Mouse (Mus musculus): Measurements from ENCODE around the gene Trmt61a. TPM values are rescaled to one million over a fixed set of nuclear protein-coding genes. Genes with fewer than 3 reads are reported as not detected.
"Not testable (repeated sequence)": the region's sequence is repeated elsewhere in the genome, so short reads cannot be mapped to it uniquely, and the experiment has no call there.

Gene Trmt61a
- polyA plus RNA-seq, 1 experiment = 2.4 TPM

DNA sequence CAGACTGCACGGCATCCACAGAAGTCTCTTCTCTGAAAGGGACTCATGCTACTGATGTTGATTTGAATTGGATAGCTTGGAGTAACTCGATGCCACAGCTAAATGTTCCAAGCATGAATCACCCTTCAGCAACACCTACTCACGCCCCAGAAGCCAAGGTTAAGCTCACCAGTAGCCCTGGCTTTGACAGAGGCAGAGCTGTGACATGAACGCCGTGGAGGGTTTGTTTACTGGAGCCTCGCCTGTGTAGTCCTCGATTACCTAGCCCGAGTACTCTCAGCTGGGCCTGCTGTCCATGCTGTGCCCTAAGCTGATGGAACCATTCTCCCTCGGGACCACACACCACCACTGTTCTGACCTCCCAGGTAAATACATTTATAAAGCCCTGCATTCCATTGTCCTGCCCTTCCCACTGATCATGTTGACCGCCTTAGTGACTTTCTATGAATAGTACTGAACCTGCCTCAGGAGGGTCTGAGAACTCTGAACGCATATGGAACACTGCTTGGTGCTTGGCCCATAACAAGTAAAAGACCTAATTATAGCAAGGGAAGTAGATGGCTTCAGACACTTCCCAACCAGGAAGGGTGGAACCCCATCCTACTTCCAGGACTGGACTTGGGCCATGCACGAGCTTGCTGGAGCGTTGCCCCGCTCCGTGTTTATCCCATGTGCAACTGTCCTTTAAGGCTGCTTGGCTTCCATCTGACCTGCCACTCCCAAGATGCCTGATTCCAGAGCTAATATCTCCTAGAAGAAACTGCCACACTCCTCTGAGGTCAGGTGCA, 27.5 kb downstream of the Trmt61a start:
- no peaks in the 10 kb centered on the region; the same call in 1 of the 2 replicates for H3K4me1 ChIP-seq (ENCODE audit: control insufficient read depth, insufficient read depth, low read length)
- H3K27ac ChIP-seq (ENCODE audit: insufficient read depth, low read depth, low read length) = no peak overlapping the region
- H3K4me3 ChIP-seq (ENCODE audit: insufficient read depth, low read length) = no peak overlapping the region
- TF ChIP-seq POLR2A (IDR thresholded peaks at IDR 0.05; ENCODE audit: borderline replicate concordance, low read depth, low read length) = no peak
- no peak for TF ChIP-seq CTCF (IDR thresholded peaks at IDR 0.05; ENCODE audit: low read depth, low read length)

DNA sequence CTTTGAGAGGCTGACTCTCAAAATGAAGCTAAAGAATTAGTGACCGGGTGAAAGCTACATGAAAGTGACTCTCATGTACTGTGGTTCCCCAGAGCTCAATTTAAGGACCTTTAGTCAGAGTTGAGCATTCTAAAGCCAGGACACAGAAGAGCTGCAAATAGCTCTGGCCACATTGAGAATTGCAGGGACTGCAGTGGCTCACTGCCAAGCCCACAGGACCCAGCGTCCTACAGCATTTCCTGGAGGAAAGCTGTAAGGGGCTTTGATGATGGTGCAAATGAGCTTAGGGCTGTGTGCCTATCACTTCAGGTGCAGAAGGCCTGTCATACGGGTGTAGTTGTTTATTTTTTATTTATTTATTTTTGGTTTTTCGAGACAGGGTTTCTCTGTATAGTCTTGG, 30.3 kb downstream of the Trmt61a start:
- Histone ChIP-seq H3K4me1 (ENCODE audit: control insufficient read depth, insufficient read depth, low read length) (peaks cover 6% of the 10 kb centered on the region; the same call in 1 of the 2 replicates), H3K27ac (ENCODE audit: insufficient read depth, low read depth, low read length) (no peak overlapping the region), H3K4me3 (ENCODE audit: insufficient read depth, low read length) (no peak overlapping the region)
- no peak for TF ChIP-seq CTCF (IDR thresholded peaks at IDR 0.05; ENCODE audit: low read depth, low read length)
- no peak for TF ChIP-seq POLR2A (IDR thresholded peaks at IDR 0.05; ENCODE audit: borderline replicate concordance, low read depth, low read length)

DNA sequence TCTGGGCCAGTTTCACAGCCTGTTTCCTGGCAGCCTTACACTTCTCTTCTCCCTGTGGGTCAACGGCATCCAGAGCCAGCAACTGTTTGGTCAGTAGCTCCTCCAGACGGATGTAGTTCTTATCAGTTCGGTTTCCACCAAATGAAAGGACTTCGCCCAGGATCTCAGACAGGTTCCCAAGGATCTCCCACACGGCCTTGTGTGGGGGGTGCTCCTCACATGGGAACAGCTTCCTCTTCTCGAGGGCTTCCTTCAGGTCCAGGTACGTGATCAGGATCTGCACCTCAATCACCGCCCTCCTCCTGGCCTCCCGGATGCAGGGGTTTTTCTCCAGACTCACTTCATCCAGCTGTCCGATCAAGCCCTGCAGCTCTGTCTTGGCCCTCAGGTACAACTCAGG, 32.2 kb downstream of the Trmt61a start:
- no peak overlapping the region for H3K27ac ChIP-seq (ENCODE audit: insufficient read depth, low read depth, low read length)
- peaks cover 13% of the 10 kb centered on the region for H3K4me1 ChIP-seq (ENCODE audit: control insufficient read depth, insufficient read depth, low read length)
- TF ChIP-seq CTCF (IDR thresholded peaks at IDR 0.05; ENCODE audit: low read depth, low read length) (no peak), POLR2A (IDR thresholded peaks at IDR 0.05; ENCODE audit: borderline replicate concordance, low read depth, low read length) (no peak)
- H3K4me3 ChIP-seq (ENCODE audit: insufficient read depth, low read length) = no peak overlapping the region

DNA sequence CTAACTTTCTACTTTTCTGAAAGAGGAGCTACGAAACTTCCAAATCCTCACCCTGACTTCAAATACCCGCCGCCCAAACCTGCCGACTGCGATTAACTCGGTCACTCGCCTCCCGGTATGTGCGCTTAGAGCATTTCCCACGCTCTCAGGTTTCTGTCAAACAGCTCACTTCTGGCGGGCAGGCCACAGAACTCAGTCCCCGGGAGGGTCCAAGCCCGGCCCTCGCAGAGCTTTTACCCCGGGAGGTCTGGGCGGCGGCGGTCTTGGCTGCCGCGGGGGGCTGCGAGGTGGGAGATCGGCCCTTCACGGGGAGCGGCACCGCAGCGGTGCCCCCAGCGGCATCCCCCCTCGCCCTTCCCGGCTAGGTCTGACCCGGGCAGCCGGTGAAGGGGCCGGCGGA, 34.6 kb downstream of the Trmt61a start:
- Histone ChIP-seq H3K27ac (ENCODE audit: insufficient read depth, low read depth, low read length) (peak overlapping the region; percentile 43; the same call in 1 of the 2 replicates), H3K4me3 (ENCODE audit: insufficient read depth, low read length) (peak overlapping the region; percentile 99), H3K4me1 (ENCODE audit: control insufficient read depth, insufficient read depth, low read length) (peaks cover 13% of the 10 kb centered on the region)
- TF ChIP-seq CTCF (IDR thresholded peaks at IDR 0.05; ENCODE audit: low read depth, low read length) (no peak), POLR2A (IDR thresholded peaks at IDR 0.05; ENCODE audit: borderline replicate concordance, low read depth, low read length) (no peak)

DNA sequence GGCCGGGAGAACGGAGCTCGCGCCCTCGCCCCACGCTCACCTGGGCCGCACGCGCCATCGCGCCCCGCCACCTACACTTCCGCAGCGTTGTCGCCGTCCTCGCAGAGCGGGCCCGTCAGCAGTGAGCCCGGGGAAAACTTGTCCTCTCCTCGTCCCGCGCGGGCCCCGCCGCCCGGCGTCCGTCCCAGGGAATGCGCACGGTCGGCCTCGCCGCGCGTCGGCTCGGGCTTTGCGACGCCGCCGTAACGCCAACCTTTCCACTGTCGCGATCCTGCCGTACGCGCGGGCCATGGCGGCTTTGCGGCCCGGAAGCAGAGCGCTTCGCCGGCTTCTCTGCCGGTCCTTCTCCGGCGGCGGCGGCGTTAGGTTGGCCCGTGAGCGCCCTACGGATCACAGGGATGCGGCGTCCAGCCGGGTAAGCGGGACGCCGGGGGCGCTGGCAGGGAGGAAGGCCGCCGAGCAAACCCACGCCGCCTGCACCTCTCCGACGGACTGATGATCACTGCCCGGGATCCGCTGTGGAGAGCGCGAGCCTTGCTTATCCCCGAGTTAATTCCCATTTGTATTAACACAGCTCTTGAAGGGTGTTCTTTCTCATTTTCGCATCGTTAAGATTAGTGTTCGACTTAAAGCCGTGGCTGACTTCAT, 35.2 kb downstream of the Trmt61a start, which contains the start of the genes Bag5 and Apopt1:
Bag5 (minus strand) TSS at position 254 of the 648 bp plus-strand sequence.
Apopt1 (plus strand) TSS at position 258 of the 648 bp plus-strand sequence.
- H3K4me3 ChIP-seq (ENCODE audit: insufficient read depth, low read length) = peak within 1 kb of the TSS; percentile 99
- peak within 1 kb of the TSS; percentile 50 for H3K27ac ChIP-seq (ENCODE audit: insufficient read depth, low read depth, low read length)
- peaks cover 13% of the 10 kb centered on the region for H3K4me1 ChIP-seq (ENCODE audit: control insufficient read depth, insufficient read depth, low read length)
- TF ChIP-seq POLR2A (IDR thresholded peaks at IDR 0.05; ENCODE audit: borderline replicate concordance, low read depth, low read length) (no peak), CTCF (IDR thresholded peaks at IDR 0.05; ENCODE audit: low read depth, low read length) (no peak)

DNA sequence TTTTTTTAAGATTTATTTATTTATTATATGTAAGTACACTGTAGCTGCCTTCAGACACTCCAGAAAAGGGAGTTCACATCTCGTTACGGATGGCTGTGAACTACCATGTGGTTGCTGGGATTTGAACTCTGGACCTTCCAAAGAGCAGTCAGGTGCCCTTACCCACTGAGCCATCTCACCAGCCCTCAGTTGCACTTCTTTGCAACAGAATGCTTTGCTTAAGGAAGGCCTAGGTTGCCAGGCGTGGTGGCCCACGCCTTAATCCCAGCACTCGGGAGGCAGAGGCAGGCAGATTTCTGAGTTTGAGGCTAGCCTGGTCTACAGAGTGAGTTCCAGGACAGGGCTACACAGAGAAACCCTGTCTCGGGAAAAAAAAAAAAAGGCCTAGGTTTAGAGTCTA, 36.0 kb downstream of the Trmt61a start:
- not testable (repeated sequence) for H3K27ac ChIP-seq (ENCODE audit: insufficient read depth, low read depth, low read length)
- Histone ChIP-seq H3K4me1 (ENCODE audit: control insufficient read depth, insufficient read depth, low read length) (peaks cover 13% of the 10 kb centered on the region), H3K4me3 (ENCODE audit: insufficient read depth, low read length) (peak overlapping the region; percentile 99)

DNA sequence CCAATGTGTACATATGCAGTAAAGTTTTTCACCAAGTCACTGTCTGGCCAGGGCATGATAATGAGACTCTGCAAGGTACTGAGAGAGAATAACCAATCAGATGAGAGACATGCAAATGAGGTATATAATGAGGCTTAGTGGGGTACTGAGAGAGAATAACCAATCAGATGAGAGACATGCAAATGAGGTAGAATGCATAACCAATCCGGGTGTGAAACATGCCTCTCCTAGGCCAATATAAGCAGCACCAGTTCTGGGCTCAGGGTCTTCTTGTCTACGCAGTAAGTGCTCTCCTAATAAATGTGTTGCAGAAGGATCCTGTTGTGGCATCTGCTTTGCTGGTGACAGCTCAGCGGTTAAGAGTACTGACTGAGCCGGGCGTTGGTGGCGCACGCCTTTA, 38.6 kb downstream of the Trmt61a start:
- no peak for TF ChIP-seq CTCF (IDR thresholded peaks at IDR 0.05; ENCODE audit: low read depth, low read length)
- no peak for TF ChIP-seq POLR2A (IDR thresholded peaks at IDR 0.05; ENCODE audit: borderline replicate concordance, low read depth, low read length)
- no peak overlapping the region for H3K4me3 ChIP-seq (ENCODE audit: insufficient read depth, low read length)
- H3K4me1 ChIP-seq (ENCODE audit: control insufficient read depth, insufficient read depth, low read length) = peaks cover 12% of the 10 kb centered on the region
- no peak overlapping the region for H3K27ac ChIP-seq (ENCODE audit: insufficient read depth, low read depth, low read length)

DNA sequence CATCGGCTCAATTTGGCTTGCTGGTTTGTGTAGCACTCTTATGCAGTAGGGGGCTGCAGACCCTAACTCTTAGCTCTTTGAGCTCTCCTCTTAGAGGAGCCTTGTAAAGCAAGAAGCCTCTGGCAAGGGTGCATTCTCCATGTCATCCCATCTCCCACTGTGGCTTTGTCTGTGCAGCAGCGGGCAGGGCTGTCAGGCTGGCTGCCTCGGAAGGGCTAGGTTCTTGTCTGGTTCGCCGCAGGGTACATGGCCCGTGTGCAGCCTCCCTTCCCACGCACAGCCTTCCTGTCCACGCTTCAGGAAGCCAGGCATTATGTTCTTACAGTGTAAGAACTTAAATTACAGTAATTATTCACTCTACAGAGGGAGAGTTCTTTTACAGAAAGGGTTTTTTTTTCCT, 40.8 kb downstream of the Trmt61a start:
- no peak overlapping the region for H3K27ac ChIP-seq (ENCODE audit: insufficient read depth, low read depth, low read length)
- no peak for TF ChIP-seq CTCF (IDR thresholded peaks at IDR 0.05; ENCODE audit: low read depth, low read length)
- no peak for TF ChIP-seq POLR2A (IDR thresholded peaks at IDR 0.05; ENCODE audit: borderline replicate concordance, low read depth, low read length)
- H3K4me1 ChIP-seq (ENCODE audit: control insufficient read depth, insufficient read depth, low read length) = peaks cover 7% of the 10 kb centered on the region
- H3K4me3 ChIP-seq (ENCODE audit: insufficient read depth, low read length) = no peak overlapping the region

DNA sequence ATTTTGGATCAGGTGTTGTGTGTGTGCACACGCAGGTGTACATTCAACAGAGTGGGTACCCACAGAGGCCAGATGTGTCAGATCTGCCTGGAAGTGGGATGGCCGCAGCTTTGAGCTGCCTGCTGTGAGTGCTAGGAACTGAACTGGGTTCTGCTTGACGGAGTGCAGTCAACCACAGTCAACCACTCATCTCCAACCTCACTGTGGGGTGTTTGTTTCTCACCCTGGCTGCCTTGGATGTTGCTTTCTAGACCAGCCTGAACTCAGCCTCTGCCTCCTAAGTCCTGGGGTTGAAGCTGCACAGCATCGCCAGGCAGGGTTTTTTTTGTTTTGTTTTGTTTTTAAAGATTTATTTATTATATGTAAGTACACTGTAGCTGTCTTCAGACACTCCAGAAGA, 42.3 kb downstream of the Trmt61a start:
- Histone ChIP-seq H3K4me3 (ENCODE audit: insufficient read depth, low read length) (no peak overlapping the region), H3K27ac (ENCODE audit: insufficient read depth, low read depth, low read length) (no peak overlapping the region), H3K4me1 (ENCODE audit: control insufficient read depth, insufficient read depth, low read length) (no peaks in the 10 kb centered on the region; the same call in 1 of the 2 replicates)
- no peak for TF ChIP-seq CTCF (IDR thresholded peaks at IDR 0.05; ENCODE audit: low read depth, low read length)

DNA sequence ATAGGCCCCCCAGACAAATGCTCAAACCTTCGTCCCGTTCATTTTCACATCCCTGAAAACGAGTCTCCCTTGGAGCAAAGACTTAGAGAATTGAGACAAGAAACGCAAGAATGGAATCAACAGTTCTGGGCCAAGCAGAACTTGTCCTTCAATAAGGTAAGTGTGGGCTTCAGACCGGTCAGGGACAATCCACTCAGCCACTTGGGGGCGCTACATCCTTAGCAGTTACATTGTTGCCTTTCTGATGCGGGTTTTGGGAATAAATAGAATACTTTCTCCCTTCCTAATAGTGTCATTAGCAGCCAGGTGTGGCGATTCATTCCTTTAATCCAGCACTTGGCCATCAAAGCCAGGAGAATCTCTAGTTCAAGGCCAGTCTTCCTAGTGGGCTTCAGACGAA, 44.7 kb downstream of the Trmt61a start:
- Histone ChIP-seq H3K27ac (ENCODE audit: insufficient read depth, low read depth, low read length) (no peak overlapping the region), H3K4me1 (ENCODE audit: control insufficient read depth, insufficient read depth, low read length) (peaks cover 7% of the 10 kb centered on the region), H3K4me3 (ENCODE audit: insufficient read depth, low read length) (no peak overlapping the region)
- peak; percentile 32; the same call in 1 of the 2 replicates for TF ChIP-seq CTCF (IDR thresholded peaks at IDR 0.05; ENCODE audit: low read depth, low read length)
- no peak for TF ChIP-seq POLR2A (IDR thresholded peaks at IDR 0.05; ENCODE audit: borderline replicate concordance, low read depth, low read length)

Measured in bone marrow macrophage, adult 2 months (primary cell).